Mouse (Mus musculus): ENCODE data around the gene Dlx1. TPM values are rescaled to one million over a fixed set of nuclear protein-coding genes. Genes with fewer than 3 reads are reported as not detected.

Gene Dlx1
- total and polyA plus RNA-seq, 2 experiments from 2014 or later: not detected

DNA sequence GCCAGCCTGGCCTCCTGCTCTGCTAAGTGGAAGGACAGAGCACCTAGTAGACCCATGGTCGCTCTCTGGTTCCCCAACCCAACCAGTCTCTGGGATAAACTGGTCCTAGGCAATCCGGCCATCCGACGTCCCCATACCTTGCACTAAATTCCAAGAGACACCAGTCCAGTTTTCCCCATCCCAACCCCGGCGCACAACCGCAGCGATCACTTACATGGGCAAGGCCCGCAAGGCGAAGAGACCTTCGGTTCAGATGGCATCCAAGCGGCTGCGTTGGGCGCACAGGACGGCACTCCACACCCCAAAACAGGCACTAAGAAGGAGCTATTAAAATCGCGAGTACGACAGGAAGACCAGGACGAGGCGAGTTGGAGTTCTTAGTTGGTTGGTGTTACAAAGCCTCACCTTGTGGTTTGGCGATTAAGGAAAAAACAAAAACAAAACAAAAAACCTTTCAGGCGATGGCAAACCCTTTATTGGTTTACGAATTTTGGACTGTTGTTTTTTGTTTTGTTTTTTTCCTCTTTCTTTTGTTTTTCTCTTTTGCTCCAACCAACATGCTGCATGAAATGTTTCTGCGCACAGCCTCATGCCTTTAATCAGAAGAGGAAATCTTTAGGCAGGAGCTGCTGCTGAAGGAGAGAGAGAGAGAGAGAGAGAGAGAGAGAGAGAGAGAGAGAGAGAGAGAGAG lies 445 bp upstream of the Dlx1 start:
- Histone ChIP-seq H3K9ac (replicated peaks; ENCODE audit: low read depth, low read length) (no peak overlapping the region), H3K4me3 (ENCODE audit: low read depth, low read length) (no peak overlapping the region), H3K4me2 (ENCODE audit: low read depth, low read length) (no peak overlapping the region), H3K27ac (ENCODE audit: low read depth) (no peak overlapping the region), H3K36me3 (replicated peaks; ENCODE audit: control insufficient read depth, insufficient read depth, low read length) (no peaks in the 10 kb centered on the region), H3K27me3 (ENCODE audit: control insufficient read depth, insufficient read depth, low read length) (peaks cover 99% of the 10 kb centered on the region), H3K9me3 (replicated peaks; ENCODE audit: control insufficient read depth, low read length) (no peaks in the 10 kb centered on the region), H3K4me1 (ENCODE audit: control insufficient read depth, insufficient read depth) (peaks cover 9% of the 10 kb centered on the region; the same call in 1 of the 2 replicates)
- TF ChIP-seq EP300 (IDR thresholded peaks at IDR 0.05; ENCODE audit: low read depth): no peak
- no peak for TF ChIP-seq CTCF (IDR thresholded peaks at IDR 0.05; ENCODE audit: low read depth)
- 4% methylated on average over 24 of the region's 24 CpGs for WGBS
- DNase-seq (ENCODE audit: low spot score): no peak
- no peak for ATAC-seq (ENCODE audit: insufficient read depth, low read depth)

DNA sequence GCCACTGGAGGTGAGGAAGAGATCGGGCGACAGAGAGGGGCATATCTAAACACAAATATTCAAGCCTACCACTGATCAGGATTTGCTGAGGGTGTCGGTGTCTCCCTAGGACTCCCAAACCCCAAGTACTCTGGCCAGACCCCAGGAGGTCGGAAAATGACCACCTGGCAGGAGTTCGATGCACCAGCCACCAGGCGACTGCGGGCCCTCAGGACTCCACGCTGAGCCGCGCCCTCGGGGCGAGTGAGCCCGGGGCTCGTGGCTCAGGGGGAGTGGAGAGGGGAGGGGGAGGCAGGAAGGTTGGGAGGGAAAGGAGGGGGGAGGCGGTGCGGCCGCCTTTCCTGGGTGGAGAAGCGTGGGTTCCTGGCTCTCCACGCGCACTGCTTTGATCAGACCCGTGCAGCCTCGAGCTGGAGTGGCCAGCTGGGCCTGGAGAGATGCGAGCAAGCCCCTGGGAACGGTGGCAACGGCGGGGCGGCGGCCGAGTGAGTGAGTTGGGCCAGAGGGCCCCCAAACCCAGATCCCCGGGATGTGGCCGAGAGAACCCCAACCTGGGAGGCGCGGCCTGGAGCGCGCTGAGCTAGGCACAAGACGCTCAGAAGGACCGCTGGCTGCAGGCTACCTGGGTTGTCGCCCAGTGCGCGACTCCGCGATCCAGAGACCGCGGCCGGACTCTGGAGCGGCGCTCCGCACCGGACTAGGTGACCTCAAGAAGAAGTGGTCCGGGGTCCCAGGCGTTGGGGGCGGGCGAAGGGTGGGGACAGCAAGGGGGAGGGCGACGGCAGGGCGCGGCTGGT lies 999 bp downstream of the Dlx1 start:
- Histone ChIP-seq H3K4me1 (ENCODE audit: control insufficient read depth, insufficient read depth) (peaks cover 9% of the 10 kb centered on the region; the same call in 1 of the 2 replicates), H3K4me3 (ENCODE audit: low read depth, low read length) (peak overlapping the region; percentile 54), H3K9ac (replicated peaks; ENCODE audit: low read depth, low read length) (no peak overlapping the region), H3K36me3 (replicated peaks; ENCODE audit: control insufficient read depth, insufficient read depth, low read length) (no peaks in the 10 kb centered on the region), H3K9me3 (replicated peaks; ENCODE audit: control insufficient read depth, low read length) (no peaks in the 10 kb centered on the region), H3K27me3 (ENCODE audit: control insufficient read depth, insufficient read depth, low read length) (peaks cover 99% of the 10 kb centered on the region), H3K4me2 (ENCODE audit: low read depth, low read length) (peak overlapping the region; percentile 76), H3K27ac (ENCODE audit: low read depth) (no peak overlapping the region)
- TF ChIP-seq EP300 (IDR thresholded peaks at IDR 0.05; ENCODE audit: low read depth) (no peak), CTCF (IDR thresholded peaks at IDR 0.05; ENCODE audit: low read depth) (no peak)
- DNase-seq (ENCODE audit: low spot score) (no peak), ATAC-seq (ENCODE audit: insufficient read depth, low read depth) (peak; percentile 24; the same call in 1 of the 2 replicates)
- 1% methylated on average over 54 of the region's 57 CpGs for WGBS

DNA sequence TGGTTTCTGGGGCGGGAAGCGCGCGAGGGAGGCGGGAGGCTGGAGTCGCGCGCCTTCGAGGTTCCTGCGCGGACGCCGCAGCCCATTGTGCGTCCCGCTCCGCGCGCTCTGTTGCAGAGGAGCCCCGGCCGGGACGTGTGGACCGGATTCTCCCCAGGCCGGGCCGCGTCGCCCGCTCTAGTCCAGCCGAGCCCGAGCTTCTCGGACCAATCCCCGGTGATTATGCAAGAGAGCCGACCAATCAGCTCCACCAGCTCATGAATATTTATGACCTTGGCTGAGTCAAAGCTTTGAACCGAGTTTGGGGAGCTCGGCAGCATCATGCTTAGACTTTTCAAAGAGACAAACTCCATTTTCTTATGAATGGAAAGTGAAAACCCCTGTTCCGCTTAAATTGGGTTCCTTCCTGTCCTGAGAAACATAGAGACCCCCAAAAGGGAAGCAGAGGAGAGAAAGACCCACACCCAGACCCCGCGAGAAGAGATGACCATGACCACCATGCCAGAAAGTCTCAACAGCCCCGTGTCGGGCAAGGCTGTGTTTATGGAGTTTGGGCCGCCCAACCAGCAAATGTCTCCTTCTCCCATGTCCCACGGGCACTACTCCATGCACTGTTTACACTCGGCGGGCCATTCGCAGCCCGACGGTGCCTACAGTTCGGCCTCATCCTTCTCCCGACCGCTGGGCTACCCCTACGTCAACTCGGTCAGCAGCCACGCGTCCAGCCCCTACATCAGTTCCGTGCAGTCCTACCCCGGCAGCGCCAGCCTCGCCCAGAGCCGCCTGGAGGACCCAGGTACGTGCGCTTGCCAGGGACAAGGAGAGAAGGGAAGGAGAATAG lies 1.8 kb downstream of the Dlx1 start:
- Histone ChIP-seq H3K36me3 (replicated peaks; ENCODE audit: control insufficient read depth, insufficient read depth, low read length) (no peaks in the 10 kb centered on the region), H3K9ac (replicated peaks; ENCODE audit: low read depth, low read length) (no peak overlapping the region), H3K27ac (ENCODE audit: low read depth) (no peak overlapping the region), H3K4me3 (ENCODE audit: low read depth, low read length) (peak overlapping the region; percentile 54), H3K4me2 (ENCODE audit: low read depth, low read length) (peak overlapping the region; percentile 76), H3K9me3 (replicated peaks; ENCODE audit: control insufficient read depth, low read length) (no peaks in the 10 kb centered on the region), H3K4me1 (ENCODE audit: control insufficient read depth, insufficient read depth) (peaks cover 9% of the 10 kb centered on the region; the same call in 1 of the 2 replicates), H3K27me3 (ENCODE audit: control insufficient read depth, insufficient read depth, low read length) (peaks cover 99% of the 10 kb centered on the region)
- TF ChIP-seq EP300 (IDR thresholded peaks at IDR 0.05; ENCODE audit: low read depth) (no peak), CTCF (IDR thresholded peaks at IDR 0.05; ENCODE audit: low read depth) (no peak)
- peak; percentile 80 for ATAC-seq (ENCODE audit: insufficient read depth, low read depth)
- under 1% methylated on average over 60 of the region's 60 CpGs for WGBS
- peak; percentile 69 for DNase-seq (ENCODE audit: low spot score)

DNA sequence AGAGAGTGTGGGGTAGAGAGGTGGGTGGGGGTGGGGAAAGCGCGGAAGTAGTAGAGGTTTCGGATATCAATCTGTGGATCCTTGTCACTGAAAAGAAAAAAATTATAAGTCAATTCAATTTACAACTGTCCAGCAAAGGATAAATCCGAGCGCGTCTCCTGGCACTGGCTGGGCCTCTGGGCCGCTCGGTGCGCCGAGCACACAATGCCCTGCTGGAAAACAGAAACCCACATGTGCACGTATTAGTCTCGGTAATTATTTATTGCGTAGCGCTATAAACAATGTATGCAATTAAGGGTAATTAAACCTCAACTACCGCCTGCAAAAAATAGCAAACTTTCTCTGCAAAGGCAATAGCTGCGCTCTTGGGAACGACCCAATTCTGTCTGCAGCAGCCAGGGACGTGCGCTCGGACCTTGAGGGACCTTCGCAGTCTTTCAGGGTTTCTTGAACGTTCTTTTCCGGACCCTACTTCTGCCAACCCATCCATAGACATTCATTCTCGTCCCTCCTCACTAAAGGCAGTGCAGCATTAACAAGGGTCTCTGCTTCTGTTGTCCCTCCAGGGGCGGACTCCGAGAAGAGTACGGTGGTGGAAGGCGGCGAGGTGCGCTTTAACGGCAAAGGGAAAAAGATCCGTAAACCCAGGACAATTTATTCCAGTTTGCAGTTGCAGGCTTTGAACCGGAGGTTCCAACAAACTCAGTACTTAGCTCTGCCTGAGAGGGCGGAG lies 2.6 kb downstream of the Dlx1 start:
- H3K27ac ChIP-seq (ENCODE audit: low read depth): no peak overlapping the region

More for the DNA sequence above, 2.6 kb downstream of the Dlx1 start:
- Histone ChIP-seq H3K9ac (replicated peaks; ENCODE audit: low read depth, low read length) (no peak overlapping the region), H3K4me1 (ENCODE audit: control insufficient read depth, insufficient read depth) (peaks cover 9% of the 10 kb centered on the region; the same call in 1 of the 2 replicates), H3K4me3 (ENCODE audit: low read depth, low read length) (peak overlapping the region; percentile 54), H3K4me2 (ENCODE audit: low read depth, low read length) (peak overlapping the region; percentile 76), H3K36me3 (replicated peaks; ENCODE audit: control insufficient read depth, insufficient read depth, low read length) (no peaks in the 10 kb centered on the region), H3K9me3 (replicated peaks; ENCODE audit: control insufficient read depth, low read length) (no peaks in the 10 kb centered on the region), H3K27me3 (ENCODE audit: control insufficient read depth, insufficient read depth, low read length) (peaks cover 98% of the 10 kb centered on the region)
- TF ChIP-seq EP300 (IDR thresholded peaks at IDR 0.05; ENCODE audit: low read depth) (no peak), CTCF (IDR thresholded peaks at IDR 0.05; ENCODE audit: low read depth) (no peak)
- no peak for ATAC-seq (ENCODE audit: insufficient read depth, low read depth)
- 3% methylated on average over 34 of the region's 34 CpGs for WGBS
- DNase-seq (ENCODE audit: low spot score): no peak

Measured in heart, postnatal 0 days (tissue).